Mouse (Mus musculus) gonadal fat pad, adult 2 months (tissue): ENCODE data around the gene Dpy19l3. TPM values are rescaled to one million over a fixed set of nuclear protein-coding genes. Genes with fewer than 3 reads are reported as not detected.

Source experiments
- DNase-seq: peaks from one replicate; pipeline ENCODE4 v3.0.0-alpha.2; 2012; ENCODE audit warnings: low read depth
- polyA plus RNA-seq: library from polyadenylated mRNA; depleted of rRNA; stranded (reverse); fragments of >200 nt; gene quantifications from 2 replicates; pipeline ENCODE4 v1.2.3, GENCODE M21; 2012; rRNA removed

Gene Dpy19l3
- 7.9 and 10.0 TPM in 2 replicates for polyA plus RNA-seq

- no peak for DNase-seq
These were observed at the start of gene Dpy19l3 for GRCm38 (mm10) chr7:35754033-35754885. TSS of gene Dpy19l3 (minus strand) at chr7:35754454.

GRCm38 (mm10) chr7:35802906-35803595 is 48.8 kb upstream of the Dpy19l3 start, which contains the start of gene Zfp507:
TSS of gene Zfp507 (minus strand) at chr7:35803003.
- DNase-seq = no peak

- DNase-seq = no peak
These were observed 48.1 kb upstream of the Dpy19l3 start for GRCm38 (mm10) chr7:35802201-35802905.

- DNase-seq = no peak
These were observed 41.9 kb upstream of the Dpy19l3 start for GRCm38 (mm10) chr7:35796123-35796522.

- DNase-seq = no peak
These were observed 40.0 kb upstream of the Dpy19l3 start for GRCm38 (mm10) chr7:35794145-35794664.

GRCm38 (mm10) chr7:35792150-35792848 is 38.0 kb upstream of the Dpy19l3 start:
- DNase-seq = no peak

- DNase-seq = no peak
These were observed 36.7 kb upstream of the Dpy19l3 start for GRCm38 (mm10) chr7:35790926-35791325.

GRCm38 (mm10) chr7:35790201-35790600 is 35.9 kb upstream of the Dpy19l3 start:
- DNase-seq = no peak

GRCm38 (mm10) chr7:35785579-35785978 is 31.3 kb upstream of the Dpy19l3 start:
- no peak for DNase-seq

GRCm38 (mm10) chr7:35782252-35782651 is 28.0 kb upstream of the Dpy19l3 start:
- no peak for DNase-seq

- no peak for DNase-seq
These were observed 19.9 kb upstream of the Dpy19l3 start for GRCm38 (mm10) chr7:35774127-35774526.

GRCm38 (mm10) chr7:35772347-35772746 is 18.1 kb upstream of the Dpy19l3 start:
- DNase-seq = no peak

- no peak for DNase-seq
These were observed 16.9 kb upstream of the Dpy19l3 start for GRCm38 (mm10) chr7:35771106-35771505.

GRCm38 (mm10) chr7:35770122-35770521 is 15.9 kb upstream of the Dpy19l3 start:
- no peak for DNase-seq

- DNase-seq = no peak
These were observed 10.2 kb upstream of the Dpy19l3 start for GRCm38 (mm10) chr7:35764461-35764860.

GRCm38 (mm10) chr7:35761801-35762200 is 7.5 kb upstream of the Dpy19l3 start:
- no peak for DNase-seq

GRCm38 (mm10) chr7:35759602-35760001 is 5.3 kb upstream of the Dpy19l3 start:
- no peak for DNase-seq

- no peak for DNase-seq
These were observed 2.5 kb upstream of the Dpy19l3 start for GRCm38 (mm10) chr7:35756510-35757440.

GRCm38 (mm10) chr7:35754886-35755168 is 573 bp upstream of the Dpy19l3 start:
- DNase-seq = no peak

- no peak for DNase-seq
These were observed 778 bp downstream of the Dpy19l3 start for GRCm38 (mm10) chr7:35753319-35754032.
